Mouse (Mus musculus): ENCODE measurements at regions not wholly inside any gene's neighbourhood (a gene's known extent, or its start where the extent isn't known, plus 50 kb on each side); places are given as distances from the start of the nearest gene placed in this dataset.

- DNase-seq (ENCODE audit: low spot score), result no peak
- no peak overlapping the region for H3K9ac ChIP-seq (ENCODE audit: low read depth, low read length)
- H3K9me3 ChIP-seq (replicated peaks; ENCODE audit: low read length), result no peaks in the 10 kb centered on the region
- no peak for TF ChIP-seq CTCF (IDR thresholded peaks at IDR 0.05; ENCODE audit: low read depth)
- no peak for ATAC-seq (replicated peaks; ENCODE audit: low FRiP score, low read depth)
- H3K27me3 ChIP-seq (ENCODE audit: insufficient read depth, low read length), result no peaks in the 10 kb centered on the region
- 52% methylated on average over 9 of the region's 9 CpGs for WGBS
- no peak overlapping the region for H3K27ac ChIP-seq
- H3K36me3 ChIP-seq (ENCODE audit: insufficient read depth, low read length), result no peaks in the 10 kb centered on the region
- peaks cover 19% of the 10 kb centered on the region for H3K4me1 ChIP-seq (replicated peaks; ENCODE audit: insufficient read depth, low read length)
- H3K4me2 ChIP-seq (ENCODE audit: low read length), result no peak overlapping the region
- H3K4me3 ChIP-seq (replicated peaks; ENCODE audit: low read depth, low read length), result no peak overlapping the region
Measured at GRCm38 (mm10) chr12:13052845-13053623, 111.3 kb upstream of the Mycn start.

GRCm38 (mm10) chr12:13052164-13052563, 110.5 kb upstream of the Mycn start:
- H3K27ac ChIP-seq, result no peak overlapping the region
- H3K4me2 ChIP-seq (ENCODE audit: low read length), result no peak overlapping the region
- no peak for DNase-seq (ENCODE audit: low spot score)
- no peak for TF ChIP-seq CTCF (IDR thresholded peaks at IDR 0.05; ENCODE audit: low read depth)
- no peaks in the 10 kb centered on the region for H3K27me3 ChIP-seq (ENCODE audit: insufficient read depth, low read length)
- H3K4me1 ChIP-seq (replicated peaks; ENCODE audit: insufficient read depth, low read length), result peaks cover 24% of the 10 kb centered on the region
- no peak for ATAC-seq (replicated peaks; ENCODE audit: low FRiP score, low read depth)
- H3K4me3 ChIP-seq (replicated peaks; ENCODE audit: low read depth, low read length), result no peak overlapping the region
- no peaks in the 10 kb centered on the region for H3K36me3 ChIP-seq (ENCODE audit: insufficient read depth, low read length)
- 61% methylated on average over 6 of the region's 6 CpGs for WGBS
- H3K9me3 ChIP-seq (replicated peaks; ENCODE audit: low read length), result no peaks in the 10 kb centered on the region
- no peak overlapping the region for H3K9ac ChIP-seq (ENCODE audit: low read depth, low read length)

- H3K4me3 ChIP-seq (replicated peaks; ENCODE audit: low read depth, low read length), result no peak overlapping the region
- H3K9me3 ChIP-seq (replicated peaks; ENCODE audit: low read length), result no peaks in the 10 kb centered on the region
- H3K36me3 ChIP-seq (ENCODE audit: insufficient read depth, low read length), result no peaks in the 10 kb centered on the region
- 12% methylated on average over 8 of the region's 8 CpGs for WGBS
- peaks cover 24% of the 10 kb centered on the region for H3K4me1 ChIP-seq (replicated peaks; ENCODE audit: insufficient read depth, low read length)
- DNase-seq (ENCODE audit: low spot score) (peak; percentile 97), ATAC-seq (replicated peaks; ENCODE audit: low FRiP score, low read depth) (peak; percentile 73)
- peak overlapping the region; percentile 60; the same call in 1 of the 2 replicates for H3K27ac ChIP-seq
- TF ChIP-seq CTCF (IDR thresholded peaks at IDR 0.05; ENCODE audit: low read depth), result no peak
- H3K9ac ChIP-seq (ENCODE audit: low read depth, low read length), result no peak overlapping the region
- H3K27me3 ChIP-seq (ENCODE audit: insufficient read depth, low read length), result no peaks in the 10 kb centered on the region
- H3K4me2 ChIP-seq (ENCODE audit: low read length), result peak overlapping the region; percentile 8; the same call in 1 of the 2 replicates
Measured at GRCm38 (mm10) chr12:13049659-13050058, 107.9 kb upstream of the Mycn start.

- no peak for TF ChIP-seq CTCF (IDR thresholded peaks at IDR 0.05; ENCODE audit: low read depth)
- Histone ChIP-seq H3K27ac (peak overlapping the region; percentile 60), H3K4me3 (replicated peaks; ENCODE audit: low read depth, low read length) (no peak overlapping the region), H3K27me3 (ENCODE audit: insufficient read depth, low read length) (no peaks in the 10 kb centered on the region), H3K36me3 (ENCODE audit: insufficient read depth, low read length) (no peaks in the 10 kb centered on the region), H3K4me2 (ENCODE audit: low read length) (0 out of 2 replicates have a peak overlapping the region, but pooled peaks have one; percentile 1), H3K9me3 (replicated peaks; ENCODE audit: low read length) (no peaks in the 10 kb centered on the region), H3K4me1 (replicated peaks; ENCODE audit: insufficient read depth, low read length) (peaks cover 21% of the 10 kb centered on the region), H3K9ac (ENCODE audit: low read depth, low read length) (no peak overlapping the region)
- 21% methylated on average over 13 of the region's 13 CpGs for WGBS
- DNase-seq (ENCODE audit: low spot score) (peak; percentile 95), ATAC-seq (replicated peaks; ENCODE audit: low FRiP score, low read depth) (peak; percentile 52)
Measured at GRCm38 (mm10) chr12:13048168-13048727, 106.5 kb upstream of the Mycn start.

- no peak overlapping the region for H3K27ac ChIP-seq
- WGBS, result 82% methylated on average over 7 of the region's 7 CpGs
- H3K27me3 ChIP-seq (ENCODE audit: insufficient read depth, low read length), result no peaks in the 10 kb centered on the region
- no peak overlapping the region for H3K4me3 ChIP-seq (replicated peaks; ENCODE audit: low read depth, low read length)
- H3K9ac ChIP-seq (ENCODE audit: low read depth, low read length), result no peak overlapping the region
- TF ChIP-seq CTCF (IDR thresholded peaks at IDR 0.05; ENCODE audit: low read depth), result no peak
- no peaks in the 10 kb centered on the region for H3K36me3 ChIP-seq (ENCODE audit: insufficient read depth, low read length)
- DNase-seq (ENCODE audit: low spot score) (no peak), ATAC-seq (replicated peaks; ENCODE audit: low FRiP score, low read depth) (no peak)
- no peaks in the 10 kb centered on the region for H3K9me3 ChIP-seq (replicated peaks; ENCODE audit: low read length)
- no peak overlapping the region for H3K4me2 ChIP-seq (ENCODE audit: low read length)
- H3K4me1 ChIP-seq (replicated peaks; ENCODE audit: insufficient read depth, low read length), result peaks cover 4% of the 10 kb centered on the region; the same call in 1 of the 2 replicates
Measured at GRCm38 (mm10) chr12:13042934-13043333, 101.2 kb upstream of the Mycn start.

GRCm38 (mm10) chr12:13035108-13035741, 93.5 kb upstream of the Mycn start:
- no peaks in the 10 kb centered on the region for H3K27me3 ChIP-seq (ENCODE audit: insufficient read depth, low read length)
- no peak overlapping the region for H3K4me3 ChIP-seq (replicated peaks; ENCODE audit: low read depth, low read length)
- ATAC-seq (replicated peaks; ENCODE audit: low FRiP score, low read depth) (no peak), DNase-seq (ENCODE audit: low spot score) (no peak)
- no peak overlapping the region for H3K4me2 ChIP-seq (ENCODE audit: low read length)
- no peaks in the 10 kb centered on the region for H3K4me1 ChIP-seq (replicated peaks; ENCODE audit: insufficient read depth, low read length)
- no peak overlapping the region for H3K9ac ChIP-seq (ENCODE audit: low read depth, low read length)
- H3K9me3 ChIP-seq (replicated peaks; ENCODE audit: low read length), result no peaks in the 10 kb centered on the region
- TF ChIP-seq CTCF (IDR thresholded peaks at IDR 0.05; ENCODE audit: low read depth), result no peak
- 81% methylated on average over 5 of the region's 5 CpGs for WGBS
- no peak overlapping the region for H3K27ac ChIP-seq
- H3K36me3 ChIP-seq (ENCODE audit: insufficient read depth, low read length), result no peaks in the 10 kb centered on the region
